Mouse (Mus musculus) stomach, adult 2 months (tissue): Measurements from ENCODE around the gene Clca3a2. TPM values are rescaled to one million over a fixed set of nuclear protein-coding genes. Genes with fewer than 3 reads are reported as not detected.

ENCODE experiments used
- polyA plus RNA-seq: library from polyadenylated mRNA; depleted of rRNA; stranded (reverse); fragments of >200 nt; gene quantifications from 2 replicates; pipeline ENCODE4 v1.2.3, GENCODE M21; 2012; rRNA removed

Clca3a2 gene
- 0.51 and 0.68 TPM in 2 replicates for polyA plus RNA-seq

DNA sequence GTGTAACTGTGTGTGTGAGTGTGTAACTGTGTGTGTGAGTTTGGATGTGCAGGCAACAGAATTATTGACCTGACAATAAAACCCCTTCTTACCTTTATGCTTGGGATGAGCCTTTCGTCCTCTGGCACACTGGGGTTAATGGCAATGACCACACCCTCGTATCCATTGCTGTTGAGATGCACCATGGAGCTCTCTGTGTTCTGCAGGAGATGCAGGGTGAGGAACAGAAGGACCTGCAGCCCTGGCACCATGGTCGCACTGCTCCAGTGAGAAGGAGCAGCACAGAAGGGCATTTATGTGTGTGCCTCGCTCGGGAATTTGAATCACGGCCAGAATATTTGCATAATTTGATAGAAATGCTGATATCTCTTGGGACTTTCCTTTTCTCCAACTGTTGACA, at the start of gene Clca3a2:
Clca3a2 (minus strand) TSS at position 276 of the 400 bp plus-strand sequence.

DNA sequence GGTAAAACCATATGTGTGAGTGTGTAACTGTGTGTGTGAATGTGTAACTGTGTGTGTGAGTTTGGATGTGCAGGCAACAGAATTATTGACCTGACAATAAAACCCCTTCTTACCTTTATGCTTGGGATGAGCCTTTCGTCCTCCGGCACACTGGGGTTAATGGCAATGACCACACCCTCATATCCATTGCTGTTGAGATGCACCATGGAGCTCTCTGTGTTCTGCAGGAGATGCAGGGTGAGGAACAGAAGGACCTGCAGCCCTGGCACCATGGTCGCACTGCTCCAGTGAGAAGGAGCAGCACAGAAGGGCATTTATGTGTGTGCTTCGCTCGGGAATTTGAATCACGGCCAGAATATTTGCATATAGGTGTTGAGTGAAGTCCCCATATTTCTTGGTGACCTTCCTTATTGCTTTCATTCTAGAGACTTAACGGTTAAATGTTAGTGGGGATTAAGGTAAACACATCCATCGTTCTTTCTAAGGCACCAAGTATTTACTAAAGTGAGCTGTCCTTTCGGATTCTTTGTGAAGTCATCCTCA, 29.8 kb upstream of the Clca3a2 start, which contains the start of gene Clca3b:
Clca3b (minus strand) TSS at position 344 of the 543 bp plus-strand sequence.

DNA sequence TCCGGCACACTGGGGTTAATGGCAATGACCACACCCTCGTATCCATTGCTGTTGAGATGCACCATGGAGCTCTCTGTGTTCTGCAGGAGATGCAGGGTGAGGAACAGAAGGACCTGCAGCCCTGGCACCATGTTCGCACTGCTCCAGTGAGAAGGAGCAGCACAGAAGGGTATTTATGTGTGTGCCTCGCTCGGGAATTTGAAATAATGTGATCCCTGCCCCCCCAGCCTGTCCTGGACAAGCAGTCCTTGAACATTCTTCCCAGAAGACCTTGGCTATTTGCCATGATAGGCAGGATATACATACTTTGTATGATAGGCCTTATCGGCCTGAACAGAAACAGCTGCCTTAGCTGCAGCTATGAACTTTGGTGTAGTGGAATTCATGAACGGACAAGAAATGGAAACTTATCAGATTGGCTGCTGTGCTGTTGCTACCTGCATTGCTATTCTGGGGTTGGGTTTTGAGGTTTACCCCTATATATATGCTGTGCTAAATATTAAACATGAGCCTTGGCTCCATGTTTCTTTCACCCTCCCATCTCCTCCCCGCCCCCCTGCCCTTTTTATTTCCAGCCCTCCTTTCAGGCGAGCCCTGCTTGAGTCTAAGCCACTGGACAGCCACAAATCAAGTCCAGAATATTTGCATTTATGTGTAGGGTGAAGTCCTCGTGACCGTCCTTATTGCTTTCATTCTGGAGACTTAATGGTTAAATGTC, 58.5 kb downstream of the Clca3a2 start, which contains the start of gene Clca3a1:
Clca3a1 (minus strand) TSS at position 386 of the 718 bp plus-strand sequence.

Other genes with a start within 250 kb of the Clca3a2 start
- gene Hs2st1, start 249.3 kb downstream of the Clca3a2 start, polyA plus RNA-seq: 1.0 and 1.3 TPM in 2 replicates
- 52.9 and 59.6 TPM in 2 replicates for gene Selenof, start 249.2 kb downstream of the Clca3a2 start, polyA plus RNA-seq
- gene Sh3glb1, start 99.2 kb downstream of the Clca3a2 start, polyA plus RNA-seq: 5.0 and 9.2 TPM in 2 replicates
- gene Clca3a1, start 58.5 kb downstream of the Clca3a2 start, polyA plus RNA-seq: 0.20 and 0.58 TPM in 2 replicates
- gene Clca3b, start 29.9 kb upstream of the Clca3a2 start, polyA plus RNA-seq: 0.08 TPM in 1 of 2 replicates, not detected in the other
- 0.03 TPM in 1 of 2 replicates, not detected in the other for gene Clca4b, start 113.0 kb upstream of the Clca3a2 start, polyA plus RNA-seq
- 0.08 and 0.14 TPM in 2 replicates for gene Clca4a, start 155.6 kb upstream of the Clca3a2 start, polyA plus RNA-seq
- 47.6 and 66.5 TPM in 2 replicates for gene Clca1, start 213.3 kb upstream of the Clca3a2 start, polyA plus RNA-seq